Mouse (Mus musculus): ENCODE measurements at regions not wholly inside any gene's neighbourhood (a gene's known extent, or its start where the extent isn't known, plus 50 kb on each side); places are given as distances from the start of the nearest gene placed in this dataset.
A peak's percentile ranks its signal among the peaks of the same experiment; 100 is the strongest.

DNA sequence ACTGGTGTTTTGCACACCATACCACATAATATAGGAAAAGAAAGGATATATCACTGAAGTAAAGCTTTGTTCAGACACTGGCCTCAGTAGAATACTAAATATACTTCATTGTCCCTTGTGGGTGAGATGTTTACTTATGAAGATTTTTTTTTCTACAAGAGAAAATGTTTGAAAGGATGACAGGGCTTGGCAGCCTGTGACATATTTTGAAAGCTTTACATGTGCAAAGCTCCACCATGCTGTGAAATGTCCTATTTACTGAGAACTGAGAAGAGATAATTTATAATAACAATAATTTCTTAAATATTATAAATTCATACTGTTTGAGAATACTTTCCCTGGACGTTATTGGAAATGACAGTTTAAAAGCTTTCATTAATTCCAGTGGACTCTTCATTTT is 395.3 kb downstream of the Ccdc50 start:
- Histone ChIP-seq H3K4me3 (ENCODE audit: low read depth, low read length) (no peak overlapping the region), H3K9ac (replicated peaks; ENCODE audit: low read length, poor library complexity, severe bottlenecking) (no peak overlapping the region), H3K4me1 (ENCODE audit: insufficient read depth, low read length) (no peaks in the 10 kb centered on the region), H3K36me3 (ENCODE audit: insufficient read depth, low read length) (no peaks in the 10 kb centered on the region), H3K27me3 (ENCODE audit: insufficient read depth, low read length) (no peaks in the 10 kb centered on the region), H3K4me2 (ENCODE audit: low read depth, low read length, poor library complexity, severe bottlenecking) (no peak overlapping the region), H3K27ac (ENCODE audit: low read depth, low read length) (no peak overlapping the region), H3K9me3 (ENCODE audit: low read length) (no peaks in the 10 kb centered on the region)
- 38% methylated on average over 1 of the region's 1 CpGs for WGBS
- peak; percentile 27 for DNase-seq (ENCODE audit: low spot score)
- no peak for TF ChIP-seq CTCF (IDR thresholded peaks at IDR 0.05)
- no peak for ATAC-seq (ENCODE audit: low FRiP score)

DNA sequence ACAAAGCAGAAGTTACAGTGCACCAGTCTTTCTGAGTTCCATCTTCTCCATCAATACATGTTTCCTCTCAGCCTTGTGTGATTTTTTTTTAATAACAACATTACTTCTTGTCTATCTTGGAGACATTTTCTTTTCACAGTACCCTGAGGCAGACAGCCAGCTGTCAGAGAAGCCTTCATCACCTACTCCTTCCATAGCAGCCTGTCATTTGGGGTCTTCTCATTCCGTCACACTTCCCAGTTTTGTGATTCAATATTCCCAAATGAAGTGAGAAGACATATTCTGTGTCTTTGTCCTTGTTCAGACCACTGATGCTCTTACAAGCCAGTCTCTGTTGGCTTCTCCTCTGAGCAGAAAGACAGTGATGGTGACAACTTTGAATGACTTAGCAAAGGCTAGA is 404.7 kb downstream of the Ccdc50 start:
- Histone ChIP-seq H3K4me2 (ENCODE audit: low read depth, low read length, poor library complexity, severe bottlenecking) (no peak overlapping the region), H3K4me3 (ENCODE audit: low read depth, low read length) (no peak overlapping the region), H3K27me3 (ENCODE audit: insufficient read depth, low read length) (no peaks in the 10 kb centered on the region), H3K9ac (replicated peaks; ENCODE audit: low read length, poor library complexity, severe bottlenecking) (no peak overlapping the region), H3K27ac (ENCODE audit: low read depth, low read length) (no peak overlapping the region), H3K36me3 (ENCODE audit: insufficient read depth, low read length) (no peaks in the 10 kb centered on the region), H3K9me3 (ENCODE audit: low read length) (no peaks in the 10 kb centered on the region), H3K4me1 (ENCODE audit: insufficient read depth, low read length) (no peaks in the 10 kb centered on the region)
- no peak for ATAC-seq (ENCODE audit: low FRiP score)
- no peak for DNase-seq (ENCODE audit: low spot score)
- 85% methylated on average over 1 of the region's 1 CpGs for WGBS
- TF ChIP-seq CTCF (IDR thresholded peaks at IDR 0.05) = no peak

DNA sequence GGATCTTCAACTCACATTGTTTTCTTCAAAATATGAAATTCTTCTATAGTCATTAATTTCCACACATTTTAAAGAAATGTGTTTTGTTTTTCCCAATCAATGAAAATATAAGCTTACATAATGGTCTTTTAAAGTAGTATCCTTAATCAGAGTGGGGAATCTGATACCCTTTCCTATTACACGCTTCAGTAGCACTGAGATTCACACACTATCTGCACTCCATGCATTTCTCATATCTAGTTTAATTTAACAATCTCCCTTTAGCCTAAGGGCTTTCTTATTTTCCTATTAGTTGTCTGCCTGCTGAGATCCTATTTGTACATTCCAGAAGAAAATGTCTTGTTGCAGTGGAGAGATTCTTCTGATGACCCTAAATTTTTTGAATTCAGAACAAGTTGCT is 406.2 kb downstream of the Ccdc50 start:
- ATAC-seq (ENCODE audit: low FRiP score) (no peak), DNase-seq (ENCODE audit: low spot score) (peak; percentile 3)
- 55% methylated on average over 1 of the region's 1 CpGs for WGBS
- H3K9me3 ChIP-seq (ENCODE audit: low read length) = no peaks in the 10 kb centered on the region
- H3K9ac ChIP-seq (replicated peaks; ENCODE audit: low read length, poor library complexity, severe bottlenecking) = no peak overlapping the region
- no peak overlapping the region for H3K4me3 ChIP-seq (ENCODE audit: low read depth, low read length)
- H3K36me3 ChIP-seq (ENCODE audit: insufficient read depth, low read length) = no peaks in the 10 kb centered on the region
- no peak overlapping the region for H3K27ac ChIP-seq (ENCODE audit: low read depth, low read length)
- TF ChIP-seq CTCF (IDR thresholded peaks at IDR 0.05) = no peak
- H3K4me1 ChIP-seq (ENCODE audit: insufficient read depth, low read length) = no peaks in the 10 kb centered on the region
- H3K4me2 ChIP-seq (ENCODE audit: low read depth, low read length, poor library complexity, severe bottlenecking) = no peak overlapping the region
- no peaks in the 10 kb centered on the region for H3K27me3 ChIP-seq (ENCODE audit: insufficient read depth, low read length)

DNA sequence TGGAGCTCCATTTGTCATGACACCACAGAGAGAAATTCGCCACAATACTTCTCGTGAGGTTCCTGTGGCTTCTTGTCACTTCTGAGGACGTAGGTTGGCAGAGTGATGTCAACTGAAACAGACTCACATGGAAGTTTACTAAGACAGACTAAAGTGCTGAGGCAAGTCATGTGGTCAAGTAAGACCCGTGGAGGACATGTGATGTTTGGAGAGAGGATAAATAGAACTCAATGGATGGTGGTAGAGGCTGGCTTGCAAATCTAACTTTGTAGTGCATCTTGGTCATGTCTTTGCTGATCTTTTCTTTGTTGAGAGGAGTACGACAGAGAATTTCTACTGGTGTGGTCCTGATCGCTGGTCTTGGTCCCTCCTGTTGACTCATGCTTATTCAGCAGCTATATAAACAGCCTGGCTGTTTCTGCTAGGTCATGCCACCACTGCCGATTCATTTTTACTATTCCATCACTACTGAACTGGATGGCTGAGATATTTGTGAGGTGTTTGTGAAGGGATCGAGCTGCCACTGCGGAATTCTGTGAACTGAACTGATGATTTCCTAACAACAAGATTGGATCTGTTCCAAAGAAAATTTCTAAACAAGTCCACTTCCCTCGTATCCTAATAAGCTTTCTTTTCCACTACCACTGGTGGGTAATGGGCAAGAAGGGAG is 407.6 kb downstream of the Ccdc50 start:
- Histone ChIP-seq H3K4me2 (ENCODE audit: low read depth, low read length, poor library complexity, severe bottlenecking) (no peak overlapping the region), H3K9ac (replicated peaks; ENCODE audit: low read length, poor library complexity, severe bottlenecking) (no peak overlapping the region), H3K4me1 (ENCODE audit: insufficient read depth, low read length) (no peaks in the 10 kb centered on the region), H3K4me3 (ENCODE audit: low read depth, low read length) (no peak overlapping the region), H3K9me3 (ENCODE audit: low read length) (no peaks in the 10 kb centered on the region), H3K27ac (ENCODE audit: low read depth, low read length) (no peak overlapping the region), H3K36me3 (ENCODE audit: insufficient read depth, low read length) (no peaks in the 10 kb centered on the region), H3K27me3 (ENCODE audit: insufficient read depth, low read length) (no peaks in the 10 kb centered on the region)
- WGBS = 89% methylated on average over 10 of the region's 10 CpGs
- no peak for ATAC-seq (ENCODE audit: low FRiP score)
- no peak for TF ChIP-seq CTCF (IDR thresholded peaks at IDR 0.05)
- DNase-seq (ENCODE audit: low spot score) = no peak

DNA sequence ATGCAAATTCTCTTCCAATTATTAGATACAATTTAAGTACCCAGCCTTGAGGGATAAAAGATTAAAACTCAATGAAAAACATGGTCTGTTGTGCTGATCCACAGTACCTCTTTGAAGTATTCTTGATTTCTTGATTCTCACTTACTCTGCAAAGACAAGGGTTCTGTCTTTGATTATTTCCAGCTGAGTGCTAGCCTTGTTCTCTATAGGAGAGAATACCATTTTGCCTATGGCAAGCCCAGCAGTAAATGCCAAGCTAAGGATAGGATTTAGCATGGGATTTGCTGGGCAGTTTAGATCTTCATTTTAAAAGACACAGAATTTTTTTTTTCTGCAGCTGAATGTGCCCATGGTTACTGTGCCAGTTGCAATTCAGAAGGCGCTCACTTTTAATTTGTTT is 425.8 kb downstream of the Ccdc50 start:
- no peaks in the 10 kb centered on the region for H3K4me1 ChIP-seq (ENCODE audit: insufficient read depth, low read length)
- no peaks in the 10 kb centered on the region for H3K27me3 ChIP-seq (ENCODE audit: insufficient read depth, low read length)
- DNase-seq (ENCODE audit: low spot score) = peak; percentile 2
- no peaks in the 10 kb centered on the region for H3K36me3 ChIP-seq (ENCODE audit: insufficient read depth, low read length)
- TF ChIP-seq CTCF (IDR thresholded peaks at IDR 0.05) = no peak
- H3K4me2 ChIP-seq (ENCODE audit: low read depth, low read length, poor library complexity, severe bottlenecking) = no peak overlapping the region
- peak; percentile 58 for ATAC-seq (ENCODE audit: low FRiP score)
- H3K27ac ChIP-seq (ENCODE audit: low read depth, low read length) = no peak overlapping the region
- H3K9ac ChIP-seq (replicated peaks; ENCODE audit: low read length, poor library complexity, severe bottlenecking) = no peak overlapping the region
- WGBS = 64% methylated on average over 1 of the region's 1 CpGs
- no peaks in the 10 kb centered on the region for H3K9me3 ChIP-seq (ENCODE audit: low read length)
- no peak overlapping the region for H3K4me3 ChIP-seq (ENCODE audit: low read depth, low read length)
